Mouse (Mus musculus) heart, adult 2 months (tissue): ENCODE results near the gene Pld4.

Source experiments
- CTCF ChIP-seq: fragments of 200-600 bp; IDR thresholded peaks from 2 replicates; pipeline ENCODE4 v1.8.1; 2022; ENCODE audit warnings: antibody characterized with exemption, mild to moderate bottlenecking, moderate library complexity
- EP300 ChIP-seq: fragments of 200-500 bp; IDR thresholded peaks from 2 replicates; pipeline ENCODE4 v1.6.1; 2011; ENCODE audit warnings: low read depth, low read length, control low read depth; ENCODE audit not compliant: insufficient read depth
- POLR2A ChIP-seq: fragments of 200-500 bp; IDR thresholded peaks from 2 replicates; pipeline ENCODE4 v1.6.1; 2011; ENCODE audit warnings: mild to moderate bottlenecking, low read depth, low read length, control low read depth; ENCODE audit not compliant: insufficient read depth

GRCm38 (mm10) chr12:112720890-112721423 is 39.5 kb upstream of the Pld4 start:
- TF ChIP-seq CTCF (no peak), POLR2A (no peak), EP300 (no peak)
